Mouse (Mus musculus) bone marrow, adult 2 months (tissue): ENCODE results near the gene Cacnb2. TPM values are rescaled to one million over a fixed set of nuclear protein-coding genes. Genes with fewer than 3 reads are reported as not detected.

Experiments used
- H3K27ac ChIP-seq: fragments of 200-500 bp; 2 replicates; pipeline ENCODE4 v1.5.1; 2012; ENCODE audit warnings: low read depth, mild to moderate bottlenecking, control low read depth, inconsistent platforms, low read length; ENCODE audit not compliant: control insufficient read depth, poor library complexity, insufficient read depth
- H3K4me1 ChIP-seq: fragments of 200-500 bp; 2 replicates; pipeline ENCODE4 v1.6.1; 2011; ENCODE audit warnings: low read length; ENCODE audit not compliant: control insufficient read depth, insufficient read depth
- H3K4me3 ChIP-seq: fragments of 200-500 bp; replicated peaks from 2 replicates; pipeline ENCODE3; 2011; ENCODE audit warnings: mild to moderate bottlenecking, low read depth, low read length, control low read depth; ENCODE audit not compliant: control insufficient read depth
- CTCF ChIP-seq: fragments of 200-500 bp; IDR thresholded peaks from 2 replicates; pipeline ENCODE4 v1.5.1; 2011; ENCODE audit warnings: low read length, control low read depth; ENCODE audit not compliant: control insufficient read depth, insufficient read depth
- POLR2A ChIP-seq: fragments of 200-500 bp; IDR thresholded peaks from 2 replicates; pipeline ENCODE4 v1.6.1; 2011; ENCODE audit warnings: low read depth, mild to moderate bottlenecking, control low read depth, low read length, borderline replicate concordance; ENCODE audit not compliant: control insufficient read depth
- WGBS: fragments of 180-500 bp; shearing (Covaris S2); methylation state at CpG from one replicate; pipeline ENCODE4 v1.1.7; 2018; 5-methylcytosine and 5-hydroxymethylcytosine counted together
- polyA plus RNA-seq: library from polyadenylated mRNA; stranded (reverse); fragments of >200 nt; gene quantifications from 2 replicates; pipeline ENCODE4 v1.2.4, GENCODE M21; 2011; ENCODE audit warnings: low replicate concordance; ENCODE audit not compliant: missing spikeins, insufficient read depth, insufficient read length

Cacnb2 gene
- polyA plus RNA-seq, 1 experiment: 0.65 TPM

DNA sequence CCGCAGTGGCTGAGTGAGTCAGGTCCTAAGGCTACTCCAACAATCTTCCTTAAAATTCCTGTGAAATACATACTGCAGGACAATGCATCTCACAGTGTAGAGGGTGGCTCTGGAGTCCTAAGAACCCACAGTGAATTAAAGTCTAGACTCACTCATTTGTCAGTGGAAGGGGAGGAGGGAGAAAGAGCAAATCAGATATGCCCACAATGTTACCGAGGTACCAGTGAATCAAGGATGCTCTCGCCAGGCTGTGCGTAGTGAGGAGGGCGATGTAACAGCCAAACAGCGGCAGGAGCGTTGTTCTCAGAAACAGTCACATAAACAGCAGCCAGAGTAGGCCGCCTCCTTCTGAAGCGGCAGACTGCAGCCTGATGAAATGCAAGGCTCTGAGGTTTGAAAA, 136.0 kb downstream of the Cacnb2 start:
- TF ChIP-seq POLR2A (no peak), CTCF (no peak)
- H3K27ac ChIP-seq: no peak overlapping the region
- 90% methylated on average over 9 of the region's 9 CpGs for WGBS

DNA sequence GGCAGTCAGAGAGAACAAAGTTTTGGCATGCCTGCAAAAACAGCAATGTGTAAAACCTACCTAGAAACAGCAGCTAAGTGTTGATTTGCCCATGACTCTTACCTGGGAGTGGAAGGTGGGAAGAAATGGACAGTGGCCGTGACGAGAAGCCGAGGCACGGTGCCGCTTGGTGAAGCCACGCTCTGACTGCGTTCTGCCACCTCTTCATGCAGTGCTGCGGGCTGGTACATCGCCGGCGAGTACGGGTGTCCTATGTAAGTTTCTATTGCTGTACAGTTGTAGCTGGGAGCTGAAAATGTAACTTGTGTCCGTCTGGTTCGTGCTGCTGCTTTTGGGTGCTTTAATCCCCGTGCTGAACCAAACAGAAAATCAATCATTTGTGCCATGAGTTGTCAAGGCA, 136.6 kb downstream of the Cacnb2 start:
- no peak overlapping the region for H3K27ac ChIP-seq
- H3K4me1 ChIP-seq: no peaks in the 10 kb centered on the region
- TF ChIP-seq CTCF (no peak), POLR2A (no peak)
- H3K4me3 ChIP-seq: no peak overlapping the region
- 88% methylated on average over 15 of the region's 15 CpGs for WGBS

More for the DNA sequence above, 136.0 kb downstream of the Cacnb2 start:
- Histone ChIP-seq H3K4me1 (no peaks in the 10 kb centered on the region), H3K4me3 (no peak overlapping the region)

DNA sequence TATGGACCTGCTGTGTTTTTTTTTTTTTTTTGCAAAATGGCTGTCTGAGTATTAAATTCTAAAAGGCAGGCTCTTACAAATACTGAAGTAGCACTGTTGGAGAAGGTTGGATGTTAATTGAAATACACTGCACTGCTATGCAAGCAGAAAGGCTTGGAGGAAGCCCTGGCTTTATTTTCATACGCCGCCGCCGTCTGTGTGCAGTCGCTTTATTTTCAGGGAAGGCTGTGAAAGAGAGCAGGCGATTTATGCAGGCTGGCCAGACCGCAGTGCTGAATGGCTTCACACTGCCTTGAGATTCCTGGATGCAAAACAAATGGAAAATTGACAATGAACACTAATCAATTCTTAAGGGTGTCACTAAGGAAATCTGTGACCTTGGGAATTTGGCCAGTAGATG, 137.5 kb downstream of the Cacnb2 start:
- WGBS: 92% methylated on average over 7 of the region's 7 CpGs
- no peak overlapping the region for H3K27ac ChIP-seq
- H3K4me3 ChIP-seq: no peak overlapping the region
- H3K4me1 ChIP-seq: no peaks in the 10 kb centered on the region
- TF ChIP-seq POLR2A: no peak
- TF ChIP-seq CTCF: no peak

DNA sequence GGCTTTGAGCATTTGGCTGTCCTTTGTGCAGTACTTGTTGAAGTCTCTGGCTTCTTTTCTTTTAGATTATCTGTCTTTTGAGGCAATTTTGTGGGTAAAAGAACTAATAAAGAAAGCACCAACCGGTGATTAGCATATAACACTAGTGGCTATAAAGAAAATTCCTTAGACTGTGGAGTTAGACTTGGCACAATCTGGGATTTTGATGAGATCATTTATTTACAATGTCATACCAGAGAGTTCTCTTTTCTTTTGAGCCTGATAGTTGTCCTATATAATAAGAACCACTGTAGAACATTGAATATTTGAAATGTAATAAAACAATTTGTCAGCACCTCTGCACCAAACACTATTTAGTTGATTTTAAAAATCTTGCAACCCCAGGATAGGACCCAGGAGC, 141.9 kb downstream of the Cacnb2 start:
- 82% methylated on average over 1 of the region's 1 CpGs for WGBS
- no peaks in the 10 kb centered on the region for H3K4me1 ChIP-seq
- TF ChIP-seq CTCF: no peak
- TF ChIP-seq POLR2A: no peak
- H3K4me3 ChIP-seq: no peak overlapping the region
- H3K27ac ChIP-seq: no peak overlapping the region

DNA sequence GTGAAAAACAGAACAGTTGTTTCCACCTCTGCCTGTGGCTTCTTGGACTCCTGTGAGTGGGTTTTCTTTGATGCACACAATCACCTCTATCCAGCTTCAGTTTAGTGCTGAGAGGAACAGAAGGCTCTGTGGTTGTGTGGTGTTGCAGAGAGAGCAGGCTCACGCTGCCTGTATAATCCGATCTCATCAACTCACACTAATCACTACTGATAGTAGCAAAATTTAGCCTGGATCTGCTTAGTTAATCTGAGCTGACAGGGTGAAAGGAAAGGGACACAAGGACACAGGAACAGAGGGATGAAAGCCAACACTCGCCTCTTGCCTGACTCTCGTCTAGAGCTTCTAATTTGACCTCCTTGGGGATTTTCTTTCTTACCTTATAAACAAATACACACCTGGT, 160.0 kb downstream of the Cacnb2 start:
- WGBS: 89% methylated on average over 4 of the region's 4 CpGs
- TF ChIP-seq CTCF (no peak), POLR2A (no peak)
- H3K4me1 ChIP-seq: no peaks in the 10 kb centered on the region; the same call in 1 of the 2 replicates
- H3K27ac ChIP-seq: no peak overlapping the region
- no peak overlapping the region for H3K4me3 ChIP-seq

DNA sequence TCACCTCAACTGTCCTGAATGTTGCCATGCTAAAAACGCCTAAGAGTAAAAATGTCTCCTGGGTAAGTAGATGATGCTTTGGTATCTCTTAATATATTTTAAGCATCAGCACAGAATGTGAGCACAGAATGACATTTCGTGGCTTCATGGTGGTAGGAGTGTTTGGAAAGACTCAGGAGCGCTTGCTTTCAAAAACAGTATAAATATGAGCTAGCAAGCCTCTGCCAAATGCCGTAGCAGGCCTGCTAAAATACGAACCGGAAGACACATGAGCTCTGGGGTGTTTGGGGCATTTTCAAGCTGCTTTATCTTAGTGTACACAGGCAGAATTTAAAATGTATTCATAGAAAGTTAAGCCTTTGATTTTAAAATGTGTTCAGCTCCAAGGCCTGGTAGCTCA, 161.0 kb downstream of the Cacnb2 start:
- Histone ChIP-seq H3K4me3 (no peak overlapping the region), H3K4me1 (no peaks in the 10 kb centered on the region; the same call in 1 of the 2 replicates), H3K27ac (no peak overlapping the region)
- 84% methylated on average over 6 of the region's 6 CpGs for WGBS
- TF ChIP-seq CTCF (no peak), POLR2A (no peak)

DNA sequence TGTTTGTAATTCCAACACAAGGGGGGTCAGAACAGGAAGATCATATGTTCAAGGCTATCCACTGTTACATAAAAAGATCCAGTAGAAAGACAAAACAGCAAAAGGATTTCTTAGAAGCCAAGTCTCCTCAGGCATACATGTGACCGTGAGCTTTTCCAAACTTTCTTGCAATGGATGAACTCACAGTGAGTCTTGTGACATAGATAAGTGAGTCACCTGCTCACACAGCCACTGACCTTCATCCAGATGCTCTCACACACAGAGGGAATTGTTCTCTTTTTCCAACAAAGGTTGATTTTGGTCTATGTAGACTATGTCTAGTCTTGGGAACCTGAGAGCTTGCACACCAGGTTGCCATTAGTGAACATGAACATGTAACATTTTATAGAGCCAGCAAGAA, 166.6 kb downstream of the Cacnb2 start:
- no peak overlapping the region for H3K27ac ChIP-seq
- TF ChIP-seq CTCF: no peak
- no peak for TF ChIP-seq POLR2A
- 61% methylated on average over 1 of the region's 1 CpGs for WGBS
- H3K4me3 ChIP-seq: no peak overlapping the region
- H3K4me1 ChIP-seq: no peaks in the 10 kb centered on the region

DNA sequence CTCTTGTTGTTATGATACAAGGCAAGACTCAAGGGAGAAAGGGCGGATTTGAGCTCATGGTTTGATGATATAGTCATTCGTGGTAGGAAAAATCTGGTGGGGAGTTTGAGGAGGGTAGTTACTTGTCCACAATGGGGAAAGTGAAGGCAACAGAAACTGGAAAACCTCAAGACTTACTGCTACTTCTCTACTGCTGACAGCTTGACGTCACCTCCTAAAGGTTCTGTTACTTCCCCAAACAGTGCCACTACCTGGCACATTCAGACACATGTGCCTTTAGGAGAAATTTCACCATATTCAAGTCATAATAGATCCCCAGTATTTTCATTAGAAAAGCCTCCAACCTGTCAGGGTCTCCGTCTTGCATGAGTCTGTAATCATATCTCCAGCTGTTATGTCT, 167.7 kb downstream of the Cacnb2 start:
- Histone ChIP-seq H3K27ac (no peak overlapping the region), H3K4me3 (no peak overlapping the region), H3K4me1 (no peaks in the 10 kb centered on the region)
- TF ChIP-seq POLR2A: no peak
- TF ChIP-seq CTCF: no peak
- WGBS: 35% methylated on average over 4 of the region's 4 CpGs

DNA sequence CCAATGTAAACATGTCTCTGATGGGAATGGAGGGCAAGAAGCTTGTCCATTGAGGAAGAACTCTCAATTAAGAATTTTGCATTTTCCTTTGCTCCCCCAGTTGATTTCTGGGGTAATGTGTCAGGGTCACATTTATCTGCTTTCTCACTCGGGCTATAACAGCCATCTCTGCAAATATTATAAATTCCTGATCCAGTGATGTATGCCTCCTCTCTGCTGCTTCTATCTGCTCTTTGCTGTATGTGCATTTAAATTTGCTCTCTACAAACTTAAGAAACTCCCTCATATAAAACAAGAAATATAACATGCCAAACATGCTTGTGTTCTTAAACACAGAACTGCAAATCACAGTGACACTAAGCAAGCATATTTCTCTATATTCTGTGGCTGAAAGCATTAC, 171.5 kb downstream of the Cacnb2 start:
- WGBS: 54% methylated on average over 1 of the region's 1 CpGs
- Histone ChIP-seq H3K4me3 (no peak overlapping the region), H3K27ac (no peak overlapping the region), H3K4me1 (no peaks in the 10 kb centered on the region)
- no peak for TF ChIP-seq POLR2A
- TF ChIP-seq CTCF: no peak
